Mouse (Mus musculus) heart, adult 2 months (tissue): ENCODE data around the gene Mnt. TPM values are rescaled to one million over a fixed set of nuclear protein-coding genes. Genes with fewer than 3 reads are reported as not detected.
A peak's percentile ranks its signal among the peaks of the same experiment; 100 is the strongest.

ENCODE experiments used
- DNase-seq, 2 experiments: peaks; one replicate each; pipeline ENCODE4 v3.0.0; 2021
- H3K27ac ChIP-seq: fragments of 200-600 bp; 2 replicates; pipeline ENCODE4 v1.8.1; 2022
- H3K27me3 ChIP-seq: fragments of 200-500 bp; 2 replicates; pipeline ENCODE4 v1.6.1; 2012; ENCODE audit warnings: mild to moderate bottlenecking, low read length, inconsistent platforms, mixed read lengths; ENCODE audit not compliant: control insufficient read depth, insufficient read depth
- H3K36me3 ChIP-seq: fragments of 200-500 bp; 2 replicates; pipeline ENCODE4 v1.6.1; 2012; ENCODE audit warnings: low read length, inconsistent platforms; ENCODE audit not compliant: control insufficient read depth, insufficient read depth
- H3K4me1 ChIP-seq: fragments of 200-500 bp; 2 replicates; pipeline ENCODE4 v1.6.1; 2011; ENCODE audit warnings: low read length; ENCODE audit not compliant: control insufficient read depth, insufficient read depth
- H3K4me3 ChIP-seq: fragments of 200-600 bp; 2 replicates; pipeline ENCODE4 v1.8.1; 2022
- H3K79me2 ChIP-seq: fragments of 200-500 bp; replicated peaks from 2 replicates; pipeline ENCODE4 v1.6.1; 2012; ENCODE audit warnings: mild to moderate bottlenecking, inconsistent platforms, low read length, moderate library complexity, mixed read lengths; ENCODE audit not compliant: control insufficient read depth, insufficient read depth
- H3K9ac ChIP-seq: fragments of 200-500 bp; 2 replicates; pipeline ENCODE4 v1.6.1; 2012; ENCODE audit warnings: low read depth, mild to moderate bottlenecking, control low read depth, inconsistent platforms, low read length, mixed read lengths
- CTCF ChIP-seq: fragments of 200-600 bp; IDR thresholded peaks from 2 replicates; pipeline ENCODE4 v1.8.1; 2022; ENCODE audit warnings: antibody characterized with exemption, mild to moderate bottlenecking, moderate library complexity
- EP300 ChIP-seq: fragments of 200-500 bp; IDR thresholded peaks from 2 replicates; pipeline ENCODE4 v1.6.1; 2011; ENCODE audit warnings: low read depth, low read length, control low read depth; ENCODE audit not compliant: insufficient read depth
- POLR2A ChIP-seq: fragments of 200-500 bp; IDR thresholded peaks from 2 replicates; pipeline ENCODE4 v1.6.1; 2011; ENCODE audit warnings: mild to moderate bottlenecking, low read depth, low read length, control low read depth; ENCODE audit not compliant: insufficient read depth
- WGBS: fragments of 180-500 bp; shearing (Covaris S2); methylation state at CpG from one replicate; pipeline ENCODE4 v1.1.7; 2018; 5-methylcytosine and 5-hydroxymethylcytosine counted together
- intact Hi-C: fragments of 180-260 bp; cut with DNase I; formaldehyde crosslinking; loops from one replicate; pipeline ENCODE4 v1.15.1; 2025
- polyA plus RNA-seq: library from polyadenylated mRNA; depleted of rRNA; stranded (reverse); fragments of >200 nt; gene quantifications from 2 replicates; pipeline ENCODE4 v1.2.3, GENCODE M21; 2012
- total RNA-seq, 2 experiments: library from RNA; stranded (reverse); gene quantifications; 2 replicates each; pipeline ENCODE4 v1.2.3; 2021

Mnt gene
- total and polyA plus RNA-seq, 3 experiments, result 6.7 to 10.7 (median 6.9) TPM

DNA sequence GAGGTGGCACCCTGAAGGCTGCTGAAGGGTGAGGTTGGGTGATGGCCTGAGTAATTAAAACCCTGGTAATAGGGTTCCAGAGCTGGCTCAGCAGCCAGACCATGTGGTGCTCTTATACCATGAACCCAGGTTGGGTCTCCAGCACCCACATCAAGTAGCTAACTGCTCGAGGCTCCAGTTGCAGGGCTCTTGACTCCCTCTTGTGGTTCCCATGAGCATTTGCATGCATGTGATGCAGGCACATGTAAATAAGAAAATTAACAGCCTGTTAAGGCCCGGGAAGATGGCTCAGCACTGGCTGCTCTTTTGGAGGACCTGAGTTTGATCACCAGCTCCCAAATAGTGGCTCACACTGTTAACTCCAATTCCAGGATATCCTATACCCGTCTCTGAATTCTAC lies 15.1 kb downstream of the Mnt start:
- WGBS, result 68% methylated on average over 3 of the region's 3 CpGs
- no peaks in the 10 kb centered on the region for H3K79me2 ChIP-seq
- H3K9ac ChIP-seq, result no peak overlapping the region
- no peak for DNase-seq
- no peaks in the 10 kb centered on the region for H3K27me3 ChIP-seq
- H3K4me3 ChIP-seq, result no peak overlapping the region
- no peaks in the 10 kb centered on the region for H3K36me3 ChIP-seq
- TF ChIP-seq EP300 (no peak), CTCF (peak; percentile 60)
- no peak overlapping the region for H3K27ac ChIP-seq
- H3K4me1 ChIP-seq, result peaks cover 2% of the 10 kb centered on the region
- intact Hi-C loops, result loop anchor here (2.0 to 5.0 kb wide), 2 partner anchors 17 to 33 kb away; no protein-coding TSS in a partner anchor

GRCm38 (mm10) chr11:74847919-74848521 lies 17.3 kb downstream of the Mnt start:
- H3K4me1 ChIP-seq, result peaks cover 2% of the 10 kb centered on the region
- no peaks in the 10 kb centered on the region for H3K36me3 ChIP-seq
- TF ChIP-seq CTCF (peak; percentile 83), EP300 (peak; percentile 74; the same call in 1 of the 2 replicates), POLR2A (no peak)
- DNase-seq, result peak; percentile 73 to 83
- no peak overlapping the region for H3K4me3 ChIP-seq
- H3K79me2 ChIP-seq, result no peaks in the 10 kb centered on the region
- no peaks in the 10 kb centered on the region for H3K27me3 ChIP-seq
- no peak overlapping the region for H3K27ac ChIP-seq
- intact Hi-C loops, result loop anchor here (1.0 to 5.0 kb wide), 3 partner anchors 27 to 212 kb away; no protein-coding TSS in a partner anchor
- 11% methylated on average over 13 of the region's 13 CpGs for WGBS
- H3K9ac ChIP-seq, result no peak overlapping the region

DNA sequence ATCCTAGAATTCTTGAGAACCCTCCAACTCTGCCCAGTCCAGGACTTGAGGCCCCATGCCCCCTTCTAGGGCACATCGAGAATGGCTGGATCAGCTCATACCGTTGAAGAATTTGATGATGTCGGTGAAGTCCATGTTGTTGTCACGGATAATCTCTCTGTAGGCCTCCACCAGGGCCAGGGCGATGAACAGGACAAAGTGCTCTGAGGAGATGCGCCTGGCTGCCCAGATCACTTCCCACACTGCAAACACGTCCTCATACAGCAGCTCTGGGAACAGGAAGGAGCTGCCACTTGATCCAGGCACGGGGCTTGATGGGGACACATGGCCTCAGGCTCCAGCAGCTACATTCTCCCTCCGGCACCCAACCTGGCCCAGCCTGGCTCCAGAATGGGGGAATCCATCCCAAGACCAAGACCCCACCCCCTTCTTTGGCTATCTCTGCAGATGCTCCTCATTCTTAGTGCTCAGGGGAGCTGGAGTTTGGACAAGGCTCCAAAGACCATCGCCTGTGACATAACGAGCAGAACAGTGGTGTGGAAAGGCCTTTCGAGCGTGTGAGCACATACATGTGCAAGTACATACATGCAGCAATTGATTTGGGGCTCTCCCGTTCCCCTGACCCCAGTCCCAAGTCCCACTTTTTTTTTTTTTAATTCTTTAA lies 20.4 kb downstream of the Mnt start:
- H3K27ac ChIP-seq, result no peak overlapping the region
- H3K36me3 ChIP-seq, result no peaks in the 10 kb centered on the region
- TF ChIP-seq CTCF (no peak), EP300 (no peak), POLR2A (no peak)
- intact Hi-C loops, result no loop called here
- no peak for DNase-seq
- no peak overlapping the region for H3K9ac ChIP-seq
- no peaks in the 10 kb centered on the region for H3K27me3 ChIP-seq
- no peak overlapping the region for H3K4me3 ChIP-seq
- WGBS, result 83% methylated on average over 14 of the region's 14 CpGs
- H3K4me1 ChIP-seq, result no peaks in the 10 kb centered on the region
- no peaks in the 10 kb centered on the region for H3K79me2 ChIP-seq

DNA sequence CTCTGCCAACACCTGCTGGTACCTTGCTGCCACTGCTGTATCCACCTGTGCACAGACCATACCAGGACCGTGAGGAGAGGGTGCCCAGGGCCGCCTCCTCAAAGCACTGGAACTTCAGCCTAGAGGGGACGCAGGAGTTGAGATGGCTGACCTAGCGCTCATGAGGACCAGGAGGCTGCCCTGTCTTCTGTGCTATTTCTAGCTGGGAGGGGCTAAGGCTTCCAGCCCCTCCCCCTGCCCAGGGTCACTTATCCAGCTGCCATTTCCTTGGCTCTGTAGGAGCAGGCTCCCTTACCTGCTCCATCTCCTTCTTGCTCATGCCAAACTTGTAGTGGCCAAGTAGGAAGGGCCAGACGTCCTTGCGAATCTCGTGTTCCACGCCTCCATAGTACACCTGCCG lies 27.0 kb downstream of the Mnt start:
- intact Hi-C loops, result no loop called here
- H3K27me3 ChIP-seq, result no peaks in the 10 kb centered on the region
- H3K79me2 ChIP-seq, result no peaks in the 10 kb centered on the region
- DNase-seq, result peak in 1 of 2 experiments; percentile 14
- H3K27ac ChIP-seq, result no peak overlapping the region
- 92% methylated on average over 9 of the region's 9 CpGs for WGBS
- peaks cover 2% of the 10 kb centered on the region for H3K4me1 ChIP-seq
- H3K36me3 ChIP-seq, result no peaks in the 10 kb centered on the region
- TF ChIP-seq CTCF, result no peak
- no peak for TF ChIP-seq POLR2A
- no peak for TF ChIP-seq EP300
- H3K4me3 ChIP-seq, result no peak overlapping the region
- no peak overlapping the region for H3K9ac ChIP-seq

DNA sequence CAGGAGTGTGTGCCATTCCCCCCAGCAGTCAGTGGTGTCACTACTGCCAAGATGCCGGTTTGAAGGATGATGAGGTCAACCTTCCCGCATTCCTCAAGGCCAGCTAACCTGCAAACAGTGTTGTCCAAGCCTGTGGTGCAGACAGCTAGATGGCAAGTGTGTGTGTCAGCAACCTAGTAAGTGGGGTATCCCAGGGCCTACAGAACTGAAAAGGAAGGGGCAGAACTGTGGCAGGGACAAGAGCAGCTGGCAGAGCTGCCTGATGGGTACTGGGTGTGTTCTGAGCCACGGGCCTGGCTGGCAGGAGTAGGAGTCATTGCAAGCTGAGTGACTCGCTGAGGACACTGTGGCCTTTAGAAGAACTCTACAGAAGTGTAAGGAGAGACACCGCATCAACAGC lies 31.4 kb downstream of the Mnt start:
- H3K27me3 ChIP-seq, result no peaks in the 10 kb centered on the region
- H3K36me3 ChIP-seq, result no peaks in the 10 kb centered on the region
- WGBS, result 72% methylated on average over 5 of the region's 5 CpGs
- intact Hi-C loops, result no loop called here
- no peak for TF ChIP-seq CTCF
- TF ChIP-seq EP300, result no peak
- TF ChIP-seq POLR2A, result no peak
- H3K9ac ChIP-seq, result no peak overlapping the region
- peak in 1 of 2 experiments; percentile 17 for DNase-seq
- H3K27ac ChIP-seq, result no peak overlapping the region
- H3K79me2 ChIP-seq, result no peaks in the 10 kb centered on the region
- H3K4me1 ChIP-seq, result peaks cover 6% of the 10 kb centered on the region
- no peak overlapping the region for H3K4me3 ChIP-seq

DNA sequence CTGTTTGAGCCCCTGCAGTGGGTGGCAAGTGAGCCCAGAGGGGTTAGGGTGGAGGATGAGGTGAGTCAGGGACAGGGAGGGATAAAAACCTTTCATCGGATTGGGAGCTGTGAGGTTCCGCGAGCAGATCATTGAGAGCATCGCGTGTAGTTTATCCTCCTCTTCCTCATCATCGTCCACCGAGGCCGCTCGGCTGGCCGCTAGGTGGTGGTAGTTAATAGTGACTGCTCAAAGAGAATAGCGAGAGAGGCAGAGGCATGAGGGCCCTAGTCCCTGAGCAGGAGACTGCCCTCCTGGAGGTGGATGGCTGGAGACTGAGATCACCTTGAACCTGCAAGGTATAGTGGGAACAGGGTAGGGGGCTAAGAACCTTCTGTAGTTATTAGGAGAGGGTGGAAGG lies 32.8 kb downstream of the Mnt start:
- no peak overlapping the region for H3K4me3 ChIP-seq
- WGBS, result 33% methylated on average over 11 of the region's 11 CpGs
- no peaks in the 10 kb centered on the region for H3K27me3 ChIP-seq
- H3K79me2 ChIP-seq, result no peaks in the 10 kb centered on the region
- H3K36me3 ChIP-seq, result no peaks in the 10 kb centered on the region
- H3K4me1 ChIP-seq, result peaks cover 7% of the 10 kb centered on the region
- no peak for TF ChIP-seq POLR2A
- TF ChIP-seq EP300, result no peak
- TF ChIP-seq CTCF, result peak; percentile 60
- peak in 1 of 2 experiments; percentile 48 for DNase-seq
- no peak overlapping the region for H3K27ac ChIP-seq
- H3K9ac ChIP-seq, result no peak overlapping the region
- intact Hi-C loops, result no loop called here
